Mouse (Mus musculus) kidney, embryonic 16.5 days (tissue): ENCODE measurements around the gene Ccnk. TPM values are rescaled to one million over a fixed set of nuclear protein-coding genes. Genes with fewer than 3 reads are reported as not detected.
A peak's percentile ranks its signal among the peaks of the same experiment; 100 is the strongest.

ENCODE experiments used
- ATAC-seq: fragments of 200-750 bp; cut with Nextera tagmentation; 2 replicates; pipeline ENCODE4 v1.8.0; 2017; ENCODE audit warnings: moderate TSS enrichment; ENCODE audit not compliant: low FRiP score, low TSS enrichment
- H3K27ac ChIP-seq: fragments of 300-500 bp; sonication (generic); 2 replicates; pipeline ENCODE4 v1.5.1; 2014; ENCODE audit warnings: low read length
- H3K27me3 ChIP-seq: fragments of 300-500 bp; sonication (generic); 2 replicates; pipeline ENCODE4 v1.6.1; 2014; ENCODE audit warnings: low read length, control low read depth, mixed read lengths; ENCODE audit not compliant: insufficient read depth
- H3K36me3 ChIP-seq: fragments of 300-500 bp; sonication (generic); 2 replicates; pipeline ENCODE4 v1.6.1; 2014; ENCODE audit warnings: low read length, control low read depth, mixed read lengths; ENCODE audit not compliant: insufficient read depth
- H3K4me1 ChIP-seq: fragments of 300-500 bp; sonication (generic); 2 replicates; pipeline ENCODE4 v1.6.1; 2014; ENCODE audit warnings: low read length, control low read depth, mixed read lengths; ENCODE audit not compliant: insufficient read depth
- H3K4me2 ChIP-seq: fragments of 300-500 bp; sonication (generic); replicated peaks from 2 replicates; pipeline ENCODE4 v1.6.1; 2014; ENCODE audit warnings: low read depth, low read length
- H3K4me3 ChIP-seq: fragments of 300-500 bp; sonication (generic); 2 replicates; pipeline ENCODE4 v1.5.1; 2014; ENCODE audit warnings: mild to moderate bottlenecking, low read length
- H3K9ac ChIP-seq: fragments of 300-500 bp; sonication (generic); replicated peaks from 2 replicates; pipeline ENCODE4 v1.6.1; 2014; ENCODE audit warnings: low read length
- H3K9me3 ChIP-seq: fragments of 300-500 bp; sonication (generic); 2 replicates; pipeline ENCODE4 v1.6.1; 2016; ENCODE audit warnings: low read length, control low read depth
- WGBS: fragments of 180-500 bp; shearing (Covaris S2); extraction: QIAGEN DNeasy Blood & Tissue Kit; methylation state at CpG from one replicate; pipeline ENCODE4 v1.1.7; 2014; 5-methylcytosine and 5-hydroxymethylcytosine counted together
- polyA plus RNA-seq: library from polyadenylated mRNA; unstranded; fragments of >200 nt; fragmentation: Nextera tagmentation; extraction: Ambion mirVana; gene quantifications from 2 replicates; pipeline ENCODE4 v1.2.1, GENCODE M21; 2015

The Ccnk gene
- polyA plus RNA-seq, 1 experiment from 2014 or later: 2.4 TPM

DNA sequence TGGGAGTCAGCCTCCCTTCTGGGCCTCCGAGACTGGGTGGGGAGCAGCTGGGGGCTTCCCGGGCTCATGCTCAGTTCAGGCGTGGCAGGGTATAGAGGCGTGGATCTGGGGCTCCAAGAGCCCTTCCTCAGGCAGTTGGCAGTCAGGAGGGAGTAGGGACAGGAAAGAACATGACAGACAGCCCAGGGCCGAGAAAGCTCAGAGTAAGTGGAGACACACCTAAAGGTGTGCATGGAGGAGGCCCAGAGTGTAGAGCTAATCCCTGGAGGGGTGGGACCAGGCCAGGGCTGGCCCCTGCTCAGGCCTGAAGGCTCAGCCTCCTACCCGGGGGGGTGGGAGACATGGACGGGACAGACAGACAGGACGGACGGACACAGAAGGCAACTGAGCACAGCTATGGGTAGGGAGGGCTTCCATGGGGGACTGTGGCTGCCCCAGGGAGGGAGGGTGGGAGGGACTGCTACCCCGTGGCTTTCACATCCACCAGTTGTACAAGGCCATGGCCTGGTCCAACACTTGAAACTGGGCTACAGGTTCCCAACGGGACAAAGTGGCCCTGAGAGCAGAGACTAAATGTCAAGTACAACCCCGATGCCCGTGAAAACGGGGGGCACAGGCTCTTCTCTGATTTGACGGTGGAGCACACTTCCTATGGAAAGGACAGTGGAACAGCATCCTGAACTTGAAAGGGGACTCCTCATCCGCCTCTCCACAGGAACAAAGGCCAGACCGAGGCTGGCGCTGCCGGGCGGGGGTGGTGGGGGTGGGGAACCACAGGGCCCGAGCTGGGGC is 40.6 kb downstream of the Ccnk start:
- Histone ChIP-seq H3K4me2 (no peak overlapping the region), H3K9ac (no peak overlapping the region), H3K9me3 (no peaks in the 10 kb centered on the region), H3K4me3 (no peak overlapping the region), H3K27ac (no peak overlapping the region), H3K4me1 (peaks cover 50% of the 10 kb centered on the region), H3K27me3 (no peaks in the 10 kb centered on the region), H3K36me3 (no peaks in the 10 kb centered on the region)
- 70% methylated on average over 21 of the region's 21 CpGs for WGBS
- ATAC-seq: no peak

DNA sequence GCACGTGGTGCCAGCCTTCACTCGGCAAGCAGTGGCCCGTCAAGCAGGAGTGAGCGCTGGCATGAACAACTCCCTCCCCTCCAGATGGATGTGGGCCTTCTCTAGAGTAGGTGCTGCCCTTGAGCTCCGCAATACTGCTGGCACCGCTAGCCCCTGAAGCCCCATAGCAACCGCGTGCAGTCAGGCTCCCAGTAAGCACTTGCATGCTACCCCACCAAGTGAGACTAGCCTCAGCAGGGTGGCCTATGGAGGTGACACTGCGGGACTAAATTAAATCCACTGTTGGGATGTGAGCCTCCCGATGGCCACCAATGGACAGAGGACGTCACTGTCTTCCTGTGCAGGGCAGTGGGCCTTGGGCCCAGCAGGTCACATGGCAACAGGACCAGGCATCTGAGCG is 41.2 kb downstream of the Ccnk start:
- no peak overlapping the region for H3K9ac ChIP-seq
- H3K4me2 ChIP-seq: no peak overlapping the region
- no peaks in the 10 kb centered on the region for H3K27me3 ChIP-seq
- H3K4me1 ChIP-seq: peaks cover 53% of the 10 kb centered on the region
- H3K27ac ChIP-seq: no peak overlapping the region
- peak; percentile 9; the same call in 1 of the 2 replicates for ATAC-seq
- WGBS: 72% methylated on average over 12 of the region's 12 CpGs
- no peaks in the 10 kb centered on the region for H3K9me3 ChIP-seq
- no peak overlapping the region for H3K4me3 ChIP-seq
- H3K36me3 ChIP-seq: no peaks in the 10 kb centered on the region

DNA sequence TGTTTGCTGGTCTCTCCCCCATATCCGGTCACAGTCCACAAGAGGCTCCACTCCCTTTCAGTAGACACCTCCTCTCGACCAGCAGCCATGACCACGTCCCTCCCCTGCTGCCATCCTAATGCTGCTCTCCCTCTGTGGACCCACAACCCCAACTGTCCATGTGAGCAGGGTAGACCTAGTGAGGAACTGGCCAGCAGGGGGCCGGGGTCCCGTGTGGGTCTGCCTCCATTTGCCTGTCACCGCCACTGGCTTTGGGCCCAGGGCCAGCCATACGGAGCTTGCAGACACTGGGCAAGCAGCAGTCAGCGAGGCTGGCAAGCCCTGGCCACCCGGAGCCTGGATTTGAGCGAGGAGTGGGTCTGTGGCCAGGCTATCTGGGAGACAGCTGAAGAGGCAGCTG is 41.8 kb downstream of the Ccnk start:
- Histone ChIP-seq H3K36me3 (no peaks in the 10 kb centered on the region), H3K4me2 (no peak overlapping the region), H3K9me3 (no peaks in the 10 kb centered on the region), H3K27me3 (no peaks in the 10 kb centered on the region), H3K4me1 (peaks cover 59% of the 10 kb centered on the region), H3K27ac (no peak overlapping the region), H3K4me3 (no peak overlapping the region), H3K9ac (no peak overlapping the region)
- ATAC-seq: no peak
- WGBS: 44% methylated on average over 10 of the region's 10 CpGs

DNA sequence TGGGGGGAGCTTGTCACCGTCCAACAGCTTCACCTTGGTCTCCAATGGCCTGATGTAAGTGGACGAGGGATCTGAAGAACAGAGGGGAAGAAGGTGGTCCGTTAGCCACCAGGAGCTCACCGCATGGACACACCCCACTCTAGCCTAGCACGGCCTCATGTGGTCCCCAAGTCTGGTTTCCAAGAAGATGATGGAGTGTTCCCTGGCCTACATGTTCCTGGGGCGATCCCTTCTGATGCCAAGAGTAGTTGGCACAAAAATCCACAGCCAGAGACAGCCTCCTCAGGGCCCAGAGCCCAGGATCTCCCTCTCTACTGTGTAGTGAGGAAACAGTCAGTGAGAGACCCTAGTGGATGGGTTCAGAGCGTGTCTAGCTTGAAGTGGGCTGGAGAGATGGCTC is 42.3 kb downstream of the Ccnk start:
- H3K36me3 ChIP-seq: no peaks in the 10 kb centered on the region
- no peak overlapping the region for H3K9ac ChIP-seq
- H3K4me3 ChIP-seq: no peak overlapping the region
- H3K4me2 ChIP-seq: no peak overlapping the region
- H3K4me1 ChIP-seq: peaks cover 61% of the 10 kb centered on the region
- H3K27ac ChIP-seq: no peak overlapping the region
- 90% methylated on average over 7 of the region's 7 CpGs for WGBS
- no peaks in the 10 kb centered on the region for H3K27me3 ChIP-seq
- ATAC-seq: no peak
- no peaks in the 10 kb centered on the region for H3K9me3 ChIP-seq

DNA sequence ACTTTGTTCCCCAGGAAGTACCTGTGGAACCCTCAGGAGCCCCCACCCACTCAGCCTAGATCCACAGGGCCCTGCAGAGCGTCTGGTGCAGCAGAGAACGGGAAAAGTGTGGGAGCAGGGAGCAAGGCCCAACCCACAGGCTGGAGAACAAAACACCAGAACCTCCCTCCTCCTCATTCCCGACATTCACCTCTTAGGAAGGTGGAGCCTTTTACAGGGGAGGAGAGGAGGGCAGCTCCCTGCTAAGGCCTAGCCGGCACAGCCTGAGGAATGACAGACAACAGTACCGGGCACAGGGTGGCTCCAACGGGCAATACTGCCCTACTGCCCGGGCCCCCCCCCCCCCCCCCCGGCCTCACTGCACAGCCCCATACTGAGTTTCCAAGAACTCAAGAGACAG is 44.0 kb downstream of the Ccnk start:
- Histone ChIP-seq H3K4me1 (peaks cover 61% of the 10 kb centered on the region), H3K9me3 (no peaks in the 10 kb centered on the region), H3K4me2 (no peak overlapping the region), H3K36me3 (no peaks in the 10 kb centered on the region), H3K9ac (0 out of 2 replicates have a peak overlapping the region, but pooled peaks have one; percentile 38), H3K27me3 (no peaks in the 10 kb centered on the region), H3K27ac (peak overlapping the region; percentile 38; the same call in 1 of the 2 replicates), H3K4me3 (no peak overlapping the region)
- ATAC-seq: peak; percentile 30; the same call in 1 of the 2 replicates
- WGBS: 26% methylated on average over 8 of the region's 8 CpGs

DNA sequence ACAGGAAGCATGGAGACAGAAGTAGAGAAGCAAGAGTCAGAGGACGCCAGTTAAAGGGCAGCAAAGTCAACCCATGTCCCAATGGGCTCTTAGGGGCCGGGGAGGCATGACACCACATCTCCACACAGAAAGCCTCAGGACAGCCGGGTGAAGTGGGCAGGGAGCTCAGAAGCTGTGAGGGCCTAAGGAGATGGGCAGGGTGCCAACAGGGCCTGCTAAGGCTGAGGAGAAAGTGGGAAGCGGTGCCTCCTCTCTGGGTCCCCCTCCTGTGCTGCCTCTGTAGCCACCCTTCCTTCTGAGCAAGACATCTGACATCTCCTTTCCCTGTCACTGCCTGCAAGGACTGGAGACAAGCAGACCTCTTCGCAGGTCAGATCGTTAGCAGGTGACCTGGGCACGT is 46.4 kb downstream of the Ccnk start:
- Histone ChIP-seq H3K4me2 (no peak overlapping the region), H3K27me3 (no peaks in the 10 kb centered on the region), H3K4me3 (no peak overlapping the region), H3K4me1 (peaks cover 54% of the 10 kb centered on the region), H3K9ac (no peak overlapping the region), H3K36me3 (no peaks in the 10 kb centered on the region), H3K27ac (no peak overlapping the region), H3K9me3 (no peaks in the 10 kb centered on the region)
- ATAC-seq: no peak
- whole genome bisulfite sequencing: 60% methylated on average over 7 of the region's 7 CpGs

DNA sequence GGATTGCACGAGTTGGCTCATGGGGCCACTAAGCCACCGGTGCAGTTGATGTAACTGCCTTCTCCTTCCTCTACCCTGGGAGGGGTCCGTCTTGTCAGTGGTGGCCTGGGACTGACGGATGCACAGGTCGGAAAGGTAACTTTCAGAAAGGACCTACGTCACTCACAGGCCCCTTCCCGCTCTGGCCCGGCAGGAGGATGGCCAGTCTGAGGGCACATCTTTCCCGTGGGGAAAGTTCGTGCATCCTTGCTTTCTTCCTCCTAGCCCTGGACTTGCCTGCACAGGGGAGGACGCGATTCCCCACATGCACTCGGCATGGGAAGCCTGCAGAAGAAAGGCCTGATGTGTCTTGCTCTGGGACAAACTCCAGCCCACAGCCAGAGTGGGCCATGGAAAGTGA is 46.8 kb downstream of the Ccnk start:
- ATAC-seq: no peak

DNA sequence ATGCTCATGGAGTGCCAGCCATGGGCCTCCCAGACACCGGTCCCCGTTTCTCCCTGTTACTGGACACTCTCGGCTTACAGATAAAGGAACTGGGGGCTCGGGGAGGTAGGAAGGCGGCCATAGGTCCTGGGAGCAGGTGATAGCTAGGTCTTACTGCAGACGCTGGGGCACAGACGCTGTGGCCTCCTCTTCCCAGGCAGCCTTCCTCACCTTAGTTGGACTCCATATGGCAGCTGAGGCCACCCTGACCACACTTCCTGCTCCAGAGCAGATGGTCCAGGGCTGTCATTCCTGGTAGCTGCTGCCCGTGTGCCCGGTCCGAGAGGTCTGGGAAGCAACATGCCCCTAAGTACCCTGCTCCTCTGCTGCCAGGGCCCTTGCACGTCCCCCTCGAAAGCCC is 47.6 kb downstream of the Ccnk start:
- Histone ChIP-seq H3K9ac (no peak overlapping the region), H3K4me2 (no peak overlapping the region), H3K27ac (no peak overlapping the region), H3K36me3 (no peaks in the 10 kb centered on the region), H3K4me3 (no peak overlapping the region), H3K9me3 (no peaks in the 10 kb centered on the region), H3K4me1 (peaks cover 55% of the 10 kb centered on the region), H3K27me3 (no peaks in the 10 kb centered on the region)
- no peak for ATAC-seq
- WGBS: 85% methylated on average over 12 of the region's 12 CpGs

More for the DNA sequence above, 46.8 kb downstream of the Ccnk start:
- Histone ChIP-seq H3K4me1 (peaks cover 54% of the 10 kb centered on the region), H3K27ac (no peak overlapping the region), H3K9ac (peak overlapping the region; percentile 26; the same call in 1 of the 2 replicates), H3K4me3 (no peak overlapping the region), H3K27me3 (no peaks in the 10 kb centered on the region), H3K9me3 (no peaks in the 10 kb centered on the region), H3K4me2 (no peak overlapping the region), H3K36me3 (no peaks in the 10 kb centered on the region)
- WGBS: 79% methylated on average over 13 of the region's 13 CpGs

DNA sequence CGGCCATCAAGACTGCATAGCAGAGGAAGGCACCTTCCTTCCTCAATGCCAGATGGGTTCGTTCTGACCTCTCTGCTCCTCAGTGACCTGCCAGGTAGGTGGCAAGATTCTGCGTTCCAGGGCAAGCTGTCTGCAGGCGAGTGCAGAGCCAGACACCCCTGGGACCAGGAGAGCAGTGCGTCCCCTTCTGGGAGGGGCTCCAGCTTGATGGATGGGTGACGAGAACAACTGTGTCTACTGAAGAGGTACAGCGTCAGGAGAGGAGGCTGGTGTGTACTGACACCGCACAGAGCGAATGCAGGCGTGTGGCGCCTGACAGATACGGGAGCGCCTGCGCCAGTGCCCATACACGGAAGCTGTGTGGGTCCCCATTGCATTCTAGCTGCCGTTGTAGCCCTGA is 48.1 kb downstream of the Ccnk start:
- Histone ChIP-seq H3K9me3 (no peaks in the 10 kb centered on the region), H3K27me3 (no peaks in the 10 kb centered on the region), H3K4me3 (no peak overlapping the region), H3K27ac (no peak overlapping the region), H3K4me1 (peaks cover 55% of the 10 kb centered on the region), H3K9ac (no peak overlapping the region), H3K36me3 (no peaks in the 10 kb centered on the region), H3K4me2 (no peak overlapping the region)
- no peak for ATAC-seq
- 84% methylated on average over 16 of the region's 16 CpGs for WGBS

DNA sequence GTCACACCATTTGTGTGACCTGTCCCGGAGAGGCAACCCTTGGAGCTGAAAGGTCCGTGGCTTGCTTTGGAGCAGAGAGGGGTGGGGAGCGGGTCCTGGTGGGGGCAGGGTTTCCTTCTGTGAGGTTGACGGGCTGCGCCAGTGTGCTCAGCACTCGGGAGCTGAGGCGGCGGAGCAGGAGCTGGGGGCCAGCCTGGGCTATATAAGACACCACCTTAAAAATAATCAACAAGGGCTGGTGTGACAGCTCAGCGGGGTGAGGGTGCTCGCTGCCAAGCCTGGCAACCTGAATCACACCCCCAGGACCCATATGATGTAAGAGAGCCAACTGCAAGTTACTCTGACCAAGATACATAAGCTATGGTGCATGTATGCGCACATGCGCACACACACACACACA is 50.7 kb downstream of the Ccnk start:
- WGBS: 67% methylated on average over 12 of the region's 12 CpGs
- Histone ChIP-seq H3K9ac (no peak overlapping the region; the same call in 1 of the 2 replicates), H3K9me3 (no peaks in the 10 kb centered on the region), H3K4me2 (no peak overlapping the region), H3K27ac (no peak overlapping the region), H3K36me3 (no peaks in the 10 kb centered on the region), H3K4me1 (peaks cover 33% of the 10 kb centered on the region), H3K27me3 (no peaks in the 10 kb centered on the region), H3K4me3 (no peak overlapping the region)
- ATAC-seq: no peak
